Mouse (Mus musculus): ENCODE results near the gene Rps6ka1. TPM values are rescaled to one million over a fixed set of nuclear protein-coding genes. Genes with fewer than 3 reads are reported as not detected.

Gene Rps6ka1
- total RNA-seq, 2 experiments from 2014 or later: 19.6 to 19.9 TPM

GRCm38 (mm10) chr4:133825731-133826130, 61.9 kb downstream of the Rps6ka1 start:
- peak; percentile 19 for DNase-seq

- DNase-seq: peak; percentile 17
Observed at GRCm38 (mm10) chr4:133820806-133821560, 66.6 kb downstream of the Rps6ka1 start.

GRCm38 (mm10) chr4:133820166-133820565, 67.4 kb downstream of the Rps6ka1 start:
- DNase-seq: no peak

GRCm38 (mm10) chr4:133817356-133817755, 70.2 kb downstream of the Rps6ka1 start:
- DNase-seq: no peak

- DNase-seq: no peak
Observed at GRCm38 (mm10) chr4:133816504-133816875, 71.1 kb downstream of the Rps6ka1 start.

- DNase-seq: peak; percentile 15
Observed at GRCm38 (mm10) chr4:133815635-133816503, 71.7 kb downstream of the Rps6ka1 start.

GRCm38 (mm10) chr4:133814804-133815515, 72.6 kb downstream of the Rps6ka1 start:
- peak; percentile 68 for DNase-seq

GRCm38 (mm10) chr4:133813992-133814803, 73.4 kb downstream of the Rps6ka1 start:
- peak; percentile 94 for DNase-seq

- DNase-seq: peak; percentile 97
Observed at GRCm38 (mm10) chr4:133813174-133813991, 74.2 kb downstream of the Rps6ka1 start.

- DNase-seq: no peak
Observed at GRCm38 (mm10) chr4:133804401-133805263, 83.0 kb downstream of the Rps6ka1 start.

GRCm38 (mm10) chr4:133800589-133800988, 87.0 kb downstream of the Rps6ka1 start:
- no peak for DNase-seq

Other genes with a start within 250 kb of the Rps6ka1 start
- 10 to 100 TPM; 25.3 to 26.0 TPM for gene Zdhhc18, start 237.6 kb downstream of the Rps6ka1 start, total RNA-seq (2021)
- gene Pigv, start 215.2 kb downstream of the Rps6ka1 start, total RNA-seq (2021): 10 to 100 TPM; 11.9 to 18.6 TPM
- 10 to 100 TPM; 46.7 to 63.4 TPM for gene Arid1a, start 131.0 kb downstream of the Rps6ka1 start, total RNA-seq (2021)
- gene Hmgn2, start 80.9 kb upstream of the Rps6ka1 start, total RNA-seq (2021): 100 to 1,000 TPM; 273 to 322 TPM
- gene Dhdds, start 113.1 kb upstream of the Rps6ka1 start, total RNA-seq (2021): 10 to 100 TPM; 30.7 to 35.8 TPM
- gene Lin28a, start 131.0 kb upstream of the Rps6ka1 start, total RNA-seq (2021): under 1 TPM; 0.18 to 0.36 TPM
- gene Zfp683, start 166.0 kb upstream of the Rps6ka1 start, total RNA-seq (2021): under 1 TPM in 1 of 2 experiments, not detected in 1; 0.24 TPM
- gene Crybg2, start 173.0 kb upstream of the Rps6ka1 start, total RNA-seq (2021): under 1 TPM; 0.82 to 0.96 TPM
- 10 to 100 TPM; 30.6 to 33.6 TPM for gene Cd52, start 207.3 kb upstream of the Rps6ka1 start, total RNA-seq (2021)
- 1 to 10 TPM; 4.1 to 7.5 TPM for gene Ubxn11, start 214.8 kb upstream of the Rps6ka1 start, total RNA-seq (2021)
- gene Sh3bgrl3, start 241.0 kb upstream of the Rps6ka1 start, total RNA-seq (2021): 100 to 1,000 TPM in 1 of 2 experiments, 10 to 100 TPM in 1; 94.4 to 103 TPM